Mouse (Mus musculus): ENCODE results near the gene Serpina1f. TPM values are rescaled to one million over a fixed set of nuclear protein-coding genes. Genes with fewer than 3 reads are reported as not detected.
"Not testable (repeated sequence)": the region's sequence is repeated elsewhere in the genome, so short reads cannot be mapped to it uniquely, and the experiment has no call there.

Serpina1f gene
- not detected in 2 replicates for polyA plus RNA-seq (2014; fragmentation: Nextera tagmentation; extraction: Ambion mirVana)

DNA sequence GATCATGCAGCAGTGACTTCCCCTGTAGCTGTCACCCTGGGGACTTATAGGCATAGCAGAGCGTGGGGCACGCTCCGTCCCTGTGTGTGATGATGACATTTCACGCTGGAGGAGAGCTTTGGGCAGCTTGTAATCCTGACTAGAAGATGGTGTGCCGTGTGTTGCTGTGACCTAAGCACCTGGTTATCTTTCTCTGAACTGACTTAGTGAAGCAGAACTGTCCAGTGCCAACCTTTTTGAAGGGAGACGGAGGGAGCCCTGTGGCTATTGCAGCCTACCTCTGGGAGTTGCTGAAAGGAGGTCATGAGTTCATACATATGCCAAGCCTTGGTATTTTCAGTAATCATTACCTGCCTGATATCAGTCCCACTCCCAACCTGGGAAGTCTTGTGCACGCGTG is at the start of gene Serpina1f:
Gene Serpina1f (minus strand): TSS at position 101 of the 400 bp plus-strand sequence.
- Histone ChIP-seq H3K36me3 (replicated peaks; ENCODE audit: control insufficient read depth, insufficient read depth) (no peaks in the 10 kb centered on the region), H3K27ac (no peak within 1 kb of the TSS), H3K4me1 (replicated peaks; ENCODE audit: control insufficient read depth, insufficient read depth, low read length) (no peaks in the 10 kb centered on the region), H3K9ac (no peak within 1 kb of the TSS), H3K4me2 (replicated peaks) (no peak within 1 kb of the TSS), H3K27me3 (ENCODE audit: control insufficient read depth, insufficient read depth, low read length) (no peaks in the 10 kb centered on the region), H3K9me3 (ENCODE audit: control insufficient read depth, low read length) (no peaks in the 10 kb centered on the region), H3K4me3 (replicated peaks; ENCODE audit: low read length) (no peak within 1 kb of the TSS)
- DNase-seq (ENCODE audit: low spot score) (no peak), ATAC-seq (ENCODE audit: low FRiP score) (no peak)
- 88% methylated on average over 8 of the region's 8 CpGs for WGBS

DNA sequence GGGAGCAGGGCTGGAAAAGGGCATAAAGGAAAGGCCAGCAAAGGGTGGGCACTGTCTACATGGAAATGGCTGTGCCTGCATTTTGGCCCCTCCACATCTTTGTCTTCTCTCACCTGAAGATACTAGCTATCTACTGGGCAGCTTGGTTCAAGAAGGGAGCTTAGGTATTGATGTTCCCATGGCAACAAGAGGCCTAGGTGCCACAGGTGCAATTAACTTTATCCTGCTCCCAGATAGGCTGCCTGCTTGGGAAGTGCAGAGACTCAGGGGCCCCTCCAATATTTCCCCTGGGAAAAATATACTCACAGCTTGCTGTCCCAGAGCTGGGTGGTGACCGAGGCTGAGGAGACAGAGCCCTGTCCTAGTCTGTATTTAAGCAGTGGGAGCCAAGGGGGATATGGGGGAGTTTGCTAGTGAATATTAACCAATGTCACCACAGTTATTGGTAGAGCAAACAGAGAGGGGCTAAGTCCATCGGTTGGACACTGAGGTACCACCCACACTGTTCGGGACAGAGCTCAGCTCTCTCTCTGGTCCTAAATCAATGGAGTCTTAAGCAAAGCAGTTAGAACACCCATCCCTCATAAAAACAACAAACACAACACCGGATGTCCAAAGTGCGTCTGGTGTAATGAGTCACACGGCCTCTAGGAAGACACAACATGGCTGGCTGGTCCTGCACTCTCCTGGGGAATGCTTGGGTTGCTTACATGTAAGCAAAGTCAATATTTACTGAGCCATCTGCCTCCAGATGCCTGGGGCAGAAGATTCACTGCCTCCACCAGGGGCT is 42.7 kb upstream of the Serpina1f start:
- H3K27me3 ChIP-seq (ENCODE audit: control insufficient read depth, insufficient read depth, low read length); H3K4me3 ChIP-seq (replicated peaks; ENCODE audit: low read length); H3K4me2 ChIP-seq (replicated peaks); H3K4me1 ChIP-seq (replicated peaks; ENCODE audit: control insufficient read depth, insufficient read depth, low read length); DNase-seq (ENCODE audit: low spot score); H3K9ac ChIP-seq; H3K9me3 ChIP-seq (ENCODE audit: control insufficient read depth, low read length); ATAC-seq (ENCODE audit: low FRiP score); H3K36me3 ChIP-seq (replicated peaks; ENCODE audit: control insufficient read depth, insufficient read depth); H3K27ac ChIP-seq: not testable (repeated sequence)
- 88% methylated on average over 5 of the region's 6 CpGs for WGBS

DNA sequence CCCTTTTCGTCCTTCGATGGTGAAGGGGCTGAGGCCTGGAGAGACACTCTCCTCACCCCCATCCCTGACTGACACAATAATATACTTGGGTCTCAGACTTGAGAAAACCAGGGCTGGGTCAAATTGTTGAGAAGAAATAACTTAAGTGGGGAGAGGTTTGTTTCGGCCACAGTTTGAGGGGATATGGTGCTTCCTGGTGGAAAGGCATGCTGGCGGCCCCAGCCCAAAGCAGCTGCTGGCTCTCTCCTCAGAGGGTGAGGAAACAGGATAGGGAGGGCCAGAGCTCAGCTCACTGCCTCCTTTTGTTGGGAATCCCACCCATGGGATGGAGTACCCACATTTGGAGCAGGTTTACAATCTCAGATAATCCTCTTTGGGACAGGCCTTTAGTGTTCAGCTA is 40.2 kb upstream of the Serpina1f start:
- not testable (repeated sequence) for DNase-seq (ENCODE audit: low spot score); H3K9ac ChIP-seq; H3K36me3 ChIP-seq (replicated peaks; ENCODE audit: control insufficient read depth, insufficient read depth); H3K9me3 ChIP-seq (ENCODE audit: control insufficient read depth, low read length); H3K27ac ChIP-seq; H3K27me3 ChIP-seq (ENCODE audit: control insufficient read depth, insufficient read depth, low read length); H3K4me1 ChIP-seq (replicated peaks; ENCODE audit: control insufficient read depth, insufficient read depth, low read length); H3K4me3 ChIP-seq (replicated peaks; ENCODE audit: low read length); ATAC-seq (ENCODE audit: low FRiP score); H3K4me2 ChIP-seq (replicated peaks)
- 82% methylated on average over 4 of the region's 4 CpGs for WGBS

DNA sequence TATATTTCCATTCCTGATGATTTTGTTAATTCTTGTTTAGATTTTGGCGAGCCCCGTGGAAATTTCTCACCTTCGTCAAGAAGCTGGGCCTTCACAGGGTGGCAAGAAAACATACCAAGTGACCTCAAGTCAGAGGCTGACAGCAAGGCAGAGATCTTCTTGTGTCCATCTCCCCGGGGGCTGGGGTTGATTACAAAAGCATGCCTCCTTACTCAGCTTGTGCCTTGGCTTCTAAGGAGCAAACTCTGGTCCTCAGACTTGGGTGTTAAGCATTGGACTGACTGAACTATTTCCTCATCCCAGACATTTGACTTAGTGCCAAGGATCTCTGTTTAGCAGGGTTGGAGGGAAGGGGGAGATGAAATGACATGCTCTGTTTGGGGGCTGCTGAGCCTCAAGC is 39.8 kb upstream of the Serpina1f start:
- not testable (repeated sequence) for H3K9ac ChIP-seq; H3K9me3 ChIP-seq (ENCODE audit: control insufficient read depth, low read length); H3K4me2 ChIP-seq (replicated peaks); H3K27me3 ChIP-seq (ENCODE audit: control insufficient read depth, insufficient read depth, low read length); H3K27ac ChIP-seq; H3K36me3 ChIP-seq (replicated peaks; ENCODE audit: control insufficient read depth, insufficient read depth); H3K4me1 ChIP-seq (replicated peaks; ENCODE audit: control insufficient read depth, insufficient read depth, low read length); ATAC-seq (ENCODE audit: low FRiP score); DNase-seq (ENCODE audit: low spot score); H3K4me3 ChIP-seq (replicated peaks; ENCODE audit: low read length)
- WGBS = 87% methylated on average over 4 of the region's 4 CpGs

DNA sequence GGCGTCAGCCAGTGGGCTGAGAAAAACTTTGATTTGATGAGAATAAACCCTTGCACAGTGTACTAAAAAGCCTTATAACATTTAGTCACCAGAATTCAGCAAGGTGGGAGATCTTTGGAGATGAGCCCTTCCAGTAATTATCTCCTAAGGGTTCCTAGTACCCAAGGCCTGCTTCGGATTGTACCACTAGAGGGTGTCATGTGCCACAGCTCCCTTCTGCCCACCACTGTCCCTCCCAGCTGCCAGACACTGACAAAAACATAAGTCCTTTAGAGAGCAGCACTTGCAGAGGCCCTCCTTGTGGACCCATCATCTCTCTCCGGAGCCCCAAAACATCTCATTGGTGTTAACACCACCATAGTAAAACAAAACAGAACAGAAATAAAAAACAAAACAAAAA is 16.2 kb upstream of the Serpina1f start:
- Histone ChIP-seq H3K36me3 (replicated peaks; ENCODE audit: control insufficient read depth, insufficient read depth) (no peaks in the 10 kb centered on the region), H3K27ac (no peak overlapping the region), H3K27me3 (ENCODE audit: control insufficient read depth, insufficient read depth, low read length) (no peaks in the 10 kb centered on the region), H3K4me3 (replicated peaks; ENCODE audit: low read length) (no peak overlapping the region), H3K9me3 (ENCODE audit: control insufficient read depth, low read length) (no peaks in the 10 kb centered on the region), H3K4me1 (replicated peaks; ENCODE audit: control insufficient read depth, insufficient read depth, low read length) (no peaks in the 10 kb centered on the region), H3K9ac (no peak overlapping the region), H3K4me2 (replicated peaks) (no peak overlapping the region)
- no peak for ATAC-seq (ENCODE audit: low FRiP score)
- no peak for DNase-seq (ENCODE audit: low spot score)
- 84% methylated on average over 3 of the region's 3 CpGs for WGBS

DNA sequence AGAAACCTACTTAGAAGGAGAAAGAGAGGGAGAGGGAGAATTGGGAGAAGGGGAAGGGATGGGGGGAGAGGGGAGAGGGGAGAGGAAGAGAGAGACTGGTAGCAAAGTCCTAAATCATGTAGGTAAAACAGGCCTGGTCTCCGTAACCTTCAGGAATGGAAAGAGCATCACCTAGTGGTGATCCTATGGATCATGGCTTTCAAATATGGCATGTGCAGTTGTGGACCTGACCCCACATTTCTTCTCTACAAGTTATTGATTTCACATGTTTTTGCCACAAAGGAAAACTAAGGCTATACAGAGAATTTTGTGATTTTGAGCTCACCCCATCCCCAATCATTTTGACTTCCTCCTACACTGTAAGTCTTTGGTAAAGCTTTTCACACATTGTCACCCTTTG is 15.1 kb upstream of the Serpina1f start:
- Histone ChIP-seq H3K4me3 (replicated peaks; ENCODE audit: low read length) (no peak overlapping the region), H3K4me2 (replicated peaks) (no peak overlapping the region), H3K9ac (no peak overlapping the region), H3K27ac (no peak overlapping the region), H3K4me1 (replicated peaks; ENCODE audit: control insufficient read depth, insufficient read depth, low read length) (no peaks in the 10 kb centered on the region), H3K36me3 (replicated peaks; ENCODE audit: control insufficient read depth, insufficient read depth) (no peaks in the 10 kb centered on the region), H3K27me3 (ENCODE audit: control insufficient read depth, insufficient read depth, low read length) (no peaks in the 10 kb centered on the region), H3K9me3 (ENCODE audit: control insufficient read depth, low read length) (no peaks in the 10 kb centered on the region)
- DNase-seq (ENCODE audit: low spot score) (no peak), ATAC-seq (ENCODE audit: low FRiP score) (no peak)
- 79% methylated on average over 1 of the region's 1 CpGs for WGBS

DNA sequence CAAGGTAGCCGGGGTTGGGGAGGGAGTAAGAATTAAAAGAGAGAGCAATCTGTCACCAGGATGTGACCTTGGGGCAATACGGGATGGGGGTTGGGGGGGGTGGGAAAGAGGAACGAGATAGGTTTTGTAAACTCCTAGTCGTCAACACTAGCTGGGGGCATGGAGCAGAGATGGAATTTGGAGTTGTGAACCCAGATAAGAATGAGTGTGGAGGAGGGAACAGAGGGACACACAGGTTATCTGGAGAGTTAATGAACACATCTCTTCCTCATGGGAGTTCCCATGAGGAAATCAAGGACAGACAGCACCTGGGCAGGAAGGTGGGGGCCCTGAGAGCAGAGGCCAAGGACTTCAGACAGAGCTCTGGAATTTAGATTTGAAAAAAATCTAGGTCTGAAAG is 10.8 kb upstream of the Serpina1f start:
- Histone ChIP-seq H3K27ac (no peak overlapping the region), H3K4me1 (replicated peaks; ENCODE audit: control insufficient read depth, insufficient read depth, low read length) (no peaks in the 10 kb centered on the region), H3K9me3 (ENCODE audit: control insufficient read depth, low read length) (no peaks in the 10 kb centered on the region), H3K9ac (no peak overlapping the region), H3K4me3 (replicated peaks; ENCODE audit: low read length) (no peak overlapping the region), H3K27me3 (ENCODE audit: control insufficient read depth, insufficient read depth, low read length) (no peaks in the 10 kb centered on the region), H3K36me3 (replicated peaks; ENCODE audit: control insufficient read depth, insufficient read depth) (no peaks in the 10 kb centered on the region), H3K4me2 (replicated peaks) (no peak overlapping the region)
- WGBS = 83% methylated on average over 4 of the region's 4 CpGs
- ATAC-seq (ENCODE audit: low FRiP score) = no peak
- no peak for DNase-seq (ENCODE audit: low spot score)

DNA sequence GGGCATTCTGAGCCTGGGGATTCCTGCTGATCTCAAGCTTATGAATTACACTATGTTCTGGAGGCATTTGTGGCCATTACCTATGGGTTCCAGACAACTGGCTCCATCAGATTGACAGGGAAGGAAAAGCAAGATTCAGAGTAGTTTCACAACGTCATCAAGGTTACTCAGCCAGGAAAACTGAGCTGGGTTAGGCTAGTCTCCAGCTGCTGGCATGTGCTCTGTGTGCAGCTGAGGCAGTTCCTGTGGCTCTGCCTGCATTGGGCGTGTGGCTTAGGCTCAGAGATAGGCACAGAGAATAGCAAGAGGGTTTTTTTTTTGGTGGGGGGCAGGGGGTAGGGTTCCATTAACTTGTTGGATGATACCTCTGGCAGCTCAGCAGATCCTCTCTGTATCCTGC is 10.2 kb upstream of the Serpina1f start:
- Histone ChIP-seq H3K27me3 (ENCODE audit: control insufficient read depth, insufficient read depth, low read length) (no peaks in the 10 kb centered on the region), H3K9me3 (ENCODE audit: control insufficient read depth, low read length) (no peaks in the 10 kb centered on the region), H3K9ac (no peak overlapping the region), H3K4me3 (replicated peaks; ENCODE audit: low read length) (no peak overlapping the region), H3K27ac (no peak overlapping the region), H3K4me2 (replicated peaks) (no peak overlapping the region), H3K4me1 (replicated peaks; ENCODE audit: control insufficient read depth, insufficient read depth, low read length) (no peaks in the 10 kb centered on the region), H3K36me3 (replicated peaks; ENCODE audit: control insufficient read depth, insufficient read depth) (no peaks in the 10 kb centered on the region)
- ATAC-seq (ENCODE audit: low FRiP score) (no peak), DNase-seq (ENCODE audit: low spot score) (no peak)
- 76% methylated on average over 2 of the region's 2 CpGs for WGBS

DNA sequence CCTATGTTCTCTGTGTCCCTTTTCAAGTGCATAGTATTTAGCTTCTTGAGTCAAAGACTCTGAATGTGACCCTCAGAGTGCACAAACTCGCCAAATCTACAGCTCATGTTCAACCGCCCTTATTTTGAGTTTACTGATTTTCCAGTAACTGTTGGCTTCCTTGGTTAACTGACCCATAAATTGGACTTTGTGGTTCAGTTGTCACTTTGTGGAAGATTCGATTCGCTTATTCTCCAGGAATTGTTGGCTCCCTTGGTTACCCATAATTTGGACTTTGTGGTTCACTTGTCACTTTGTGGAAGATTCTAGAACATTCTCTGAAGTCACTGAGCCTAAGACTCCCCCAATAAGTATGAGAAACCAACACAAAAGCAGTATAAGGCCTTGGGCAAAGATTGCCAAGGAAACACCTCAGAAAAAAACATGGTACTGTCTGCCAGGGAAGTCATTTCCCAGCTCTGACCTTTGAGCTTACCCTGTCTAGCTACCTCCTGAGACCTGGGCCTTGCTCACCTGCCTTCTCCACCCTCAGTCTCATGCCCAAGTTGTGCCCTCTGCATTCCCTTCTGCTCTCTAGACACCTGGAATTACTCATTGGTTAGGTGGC is 4.9 kb upstream of the Serpina1f start:
- Histone ChIP-seq H3K4me1 (replicated peaks; ENCODE audit: control insufficient read depth, insufficient read depth, low read length) (no peaks in the 10 kb centered on the region), H3K4me3 (replicated peaks; ENCODE audit: low read length) (no peak overlapping the region), H3K27me3 (ENCODE audit: control insufficient read depth, insufficient read depth, low read length) (no peaks in the 10 kb centered on the region), H3K36me3 (replicated peaks; ENCODE audit: control insufficient read depth, insufficient read depth) (no peaks in the 10 kb centered on the region), H3K4me2 (replicated peaks) (no peak overlapping the region), H3K9ac (no peak overlapping the region), H3K27ac (no peak overlapping the region), H3K9me3 (ENCODE audit: control insufficient read depth, low read length) (no peaks in the 10 kb centered on the region)
- 85% methylated on average over 4 of the region's 4 CpGs for WGBS
- DNase-seq (ENCODE audit: low spot score) = no peak
- no peak for ATAC-seq (ENCODE audit: low FRiP score)

Data from hindbrain, embryonic 14.5 days (tissue).